Mouse (Mus musculus) midbrain, embryonic 10.5 days (tissue): ENCODE data around the gene Emc7. TPM values are rescaled to one million over a fixed set of nuclear protein-coding genes. Genes with fewer than 3 reads are reported as not detected.
A peak's percentile ranks its signal among the peaks of the same experiment; 100 is the strongest.
"Not testable (repeated sequence)": the region's sequence is repeated elsewhere in the genome, so short reads cannot be mapped to it uniquely, and the experiment has no call there.

Source experiments
- DNase-seq: peaks from one replicate; pipeline ENCODE4 v3.0.0-alpha.2; 2017; ENCODE audit warnings: low spot score
- H3K27ac ChIP-seq: fragments of 300-500 bp; sonication (generic); replicated peaks from 2 replicates; pipeline ENCODE4 v1.5.1; 2016; ENCODE audit warnings: mild to moderate bottlenecking
- H3K27me3 ChIP-seq: fragments of 300-500 bp; sonication (generic); 2 replicates; pipeline ENCODE4 v1.6.1; 2016; ENCODE audit warnings: low read depth, mild to moderate bottlenecking; ENCODE audit not compliant: poor library complexity, severe bottlenecking
- H3K36me3 ChIP-seq: fragments of 300-500 bp; sonication (generic); 2 replicates; pipeline ENCODE4 v1.6.1; 2016; ENCODE audit warnings: mild to moderate bottlenecking, moderate library complexity
- H3K4me1 ChIP-seq: fragments of 300-500 bp; sonication (generic); 2 replicates; pipeline ENCODE4 v1.6.1; 2016
- H3K4me3 ChIP-seq: fragments of 300-500 bp; sonication (generic); 2 replicates; pipeline ENCODE4 v1.5.1; 2016; ENCODE audit warnings: mild to moderate bottlenecking, moderate library complexity
- H3K9me3 ChIP-seq: fragments of 300-500 bp; sonication (generic); replicated peaks from 2 replicates; pipeline ENCODE4 v1.6.1; 2016; ENCODE audit warnings: mild to moderate bottlenecking
- WGBS: fragments of 180-500 bp; shearing (Covaris S2); methylation state at CpG from one replicate; pipeline ENCODE4 v1.1.7; 2016; 5-methylcytosine and 5-hydroxymethylcytosine counted together
- polyA plus RNA-seq: library from polyadenylated mRNA; unstranded; fragments of >200 nt; fragmentation: Nextera tagmentation; extraction: Ambion mirVana; gene quantifications from 2 replicates; pipeline ENCODE4 v1.2.1, GENCODE M21; 2016

Gene Emc7
- polyA plus RNA-seq: 12.0 and 12.3 TPM in 2 replicates

GRCm38 (mm10) chr2:112454862-112455564 is at the start of gene Emc7:
Gene Emc7, plus strand, starts transcription at chr2:112454997.
- Histone ChIP-seq H3K27me3 (no peaks in the 10 kb centered on the region), H3K27ac (peak within 1 kb of the TSS; percentile 90)
- under 1% methylated on average over 49 of the region's 49 CpGs for WGBS

GRCm38 (mm10) chr2:112407030-112407429 is 47.8 kb upstream of the Emc7 start:
- no peaks in the 10 kb centered on the region for H3K4me1 ChIP-seq
- H3K27ac ChIP-seq: no peak overlapping the region
- peaks cover 56% of the 10 kb centered on the region for H3K36me3 ChIP-seq
- WGBS: 92% methylated on average over 3 of the region's 3 CpGs
- no peak overlapping the region for H3K4me3 ChIP-seq
- no peaks in the 10 kb centered on the region for H3K27me3 ChIP-seq
- H3K9me3 ChIP-seq: no peaks in the 10 kb centered on the region
- no peak for DNase-seq

More at GRCm38 (mm10) chr2:112454862-112455564, at the start of gene Emc7:
- peak; percentile 96 for DNase-seq
- H3K4me3 ChIP-seq: peak within 1 kb of the TSS; percentile 76
- H3K4me1 ChIP-seq: peaks cover 16% of the 10 kb centered on the region
- H3K36me3 ChIP-seq: peaks cover 11% of the 10 kb centered on the region
- H3K9me3 ChIP-seq: no peaks in the 10 kb centered on the region

GRCm38 (mm10) chr2:112425308-112425707 is 29.5 kb upstream of the Emc7 start:
- H3K36me3 ChIP-seq: no peaks in the 10 kb centered on the region
- WGBS: 81% methylated on average over 3 of the region's 3 CpGs
- no peaks in the 10 kb centered on the region for H3K27me3 ChIP-seq
- H3K27ac ChIP-seq: no peak overlapping the region
- no peak overlapping the region for H3K4me3 ChIP-seq
- no peaks in the 10 kb centered on the region for H3K9me3 ChIP-seq
- H3K4me1 ChIP-seq: no peaks in the 10 kb centered on the region
- no peak for DNase-seq

GRCm38 (mm10) chr2:112428534-112428933 is 26.3 kb upstream of the Emc7 start:
- WGBS: 95% methylated on average over 3 of the region's 3 CpGs
- DNase-seq, H3K4me3 ChIP-seq, H3K27me3 ChIP-seq, H3K36me3 ChIP-seq, H3K9me3 ChIP-seq, H3K27ac ChIP-seq, H3K4me1 ChIP-seq: not testable (repeated sequence)

- Histone ChIP-seq H3K4me3 (no peak overlapping the region), H3K9me3 (no peaks in the 10 kb centered on the region), H3K27me3 (no peaks in the 10 kb centered on the region), H3K4me1 (no peaks in the 10 kb centered on the region), H3K27ac (no peak overlapping the region), H3K36me3 (no peaks in the 10 kb centered on the region)
- WGBS: 93% methylated on average over 4 of the region's 4 CpGs
- no peak for DNase-seq
These were observed 25.1 kb upstream of the Emc7 start for GRCm38 (mm10) chr2:112429665-112430064.

- no peak for DNase-seq
- no peak overlapping the region for H3K27ac ChIP-seq
- H3K36me3 ChIP-seq: no peaks in the 10 kb centered on the region
- H3K27me3 ChIP-seq: no peaks in the 10 kb centered on the region
- no peaks in the 10 kb centered on the region for H3K4me1 ChIP-seq
- H3K4me3 ChIP-seq: no peak overlapping the region
- WGBS: 81% methylated on average over 5 of the region's 5 CpGs
- no peaks in the 10 kb centered on the region for H3K9me3 ChIP-seq
These were observed 24.4 kb upstream of the Emc7 start for GRCm38 (mm10) chr2:112430403-112430802.

GRCm38 (mm10) chr2:112432523-112432922 is 22.3 kb upstream of the Emc7 start:
- H3K4me1 ChIP-seq: no peaks in the 10 kb centered on the region
- no peak overlapping the region for H3K27ac ChIP-seq
- no peaks in the 10 kb centered on the region for H3K36me3 ChIP-seq
- WGBS: 90% methylated on average over 2 of the region's 2 CpGs
- no peak for DNase-seq
- H3K27me3 ChIP-seq: no peaks in the 10 kb centered on the region
- H3K4me3 ChIP-seq: no peak overlapping the region
- H3K9me3 ChIP-seq: no peaks in the 10 kb centered on the region

GRCm38 (mm10) chr2:112433359-112433758 is 21.4 kb upstream of the Emc7 start:
- H3K4me3 ChIP-seq: no peak overlapping the region
- WGBS: 70% methylated on average over 2 of the region's 2 CpGs
- H3K4me1 ChIP-seq: no peaks in the 10 kb centered on the region
- DNase-seq: no peak
- no peak overlapping the region for H3K27ac ChIP-seq
- no peaks in the 10 kb centered on the region for H3K36me3 ChIP-seq
- no peaks in the 10 kb centered on the region for H3K27me3 ChIP-seq
- no peaks in the 10 kb centered on the region for H3K9me3 ChIP-seq

- DNase-seq: no peak
- 79% methylated on average over 4 of the region's 4 CpGs for WGBS
These were observed 18.5 kb upstream of the Emc7 start for GRCm38 (mm10) chr2:112436292-112436691.

GRCm38 (mm10) chr2:112437589-112437988 is 17.2 kb upstream of the Emc7 start:
- Histone ChIP-seq H3K4me1 (no peaks in the 10 kb centered on the region), H3K27me3 (no peaks in the 10 kb centered on the region), H3K27ac (no peak overlapping the region), H3K36me3 (no peaks in the 10 kb centered on the region), H3K9me3 (no peaks in the 10 kb centered on the region), H3K4me3 (no peak overlapping the region)
- WGBS: 88% methylated on average over 2 of the region's 2 CpGs
- no peak for DNase-seq

More at GRCm38 (mm10) chr2:112436292-112436691, 18.5 kb upstream of the Emc7 start:
- H3K9me3 ChIP-seq: no peaks in the 10 kb centered on the region
- H3K4me3 ChIP-seq: no peak overlapping the region
- H3K4me1 ChIP-seq: no peaks in the 10 kb centered on the region
- no peak overlapping the region for H3K27ac ChIP-seq
- no peaks in the 10 kb centered on the region for H3K27me3 ChIP-seq
- H3K36me3 ChIP-seq: no peaks in the 10 kb centered on the region

GRCm38 (mm10) chr2:112443491-112443890 is 11.3 kb upstream of the Emc7 start:
- no peak overlapping the region for H3K4me3 ChIP-seq

GRCm38 (mm10) chr2:112445511-112445910 is 9.3 kb upstream of the Emc7 start:
- Histone ChIP-seq H3K4me1 (no peaks in the 10 kb centered on the region), H3K36me3 (no peaks in the 10 kb centered on the region), H3K27me3 (no peaks in the 10 kb centered on the region), H3K27ac (no peak overlapping the region), H3K4me3 (no peak overlapping the region), H3K9me3 (no peaks in the 10 kb centered on the region)
- no peak for DNase-seq

More at GRCm38 (mm10) chr2:112443491-112443890, 11.3 kb upstream of the Emc7 start:
- Histone ChIP-seq H3K9me3 (no peaks in the 10 kb centered on the region), H3K27ac (no peak overlapping the region), H3K36me3 (no peaks in the 10 kb centered on the region), H3K27me3 (no peaks in the 10 kb centered on the region), H3K4me1 (no peaks in the 10 kb centered on the region)
- 66% methylated on average over 2 of the region's 2 CpGs for WGBS
- DNase-seq: no peak

GRCm38 (mm10) chr2:112448046-112448445 is 6.8 kb upstream of the Emc7 start:
- H3K4me3 ChIP-seq, H3K4me1 ChIP-seq, DNase-seq, H3K27me3 ChIP-seq, H3K36me3 ChIP-seq, H3K9me3 ChIP-seq, H3K27ac ChIP-seq: not testable (repeated sequence)
- 80% methylated on average over 4 of the region's 4 CpGs for whole genome bisulfite sequencing
